ENCODE assay signal across 8 mouse cellular contexts in the genomic region with DNA sequence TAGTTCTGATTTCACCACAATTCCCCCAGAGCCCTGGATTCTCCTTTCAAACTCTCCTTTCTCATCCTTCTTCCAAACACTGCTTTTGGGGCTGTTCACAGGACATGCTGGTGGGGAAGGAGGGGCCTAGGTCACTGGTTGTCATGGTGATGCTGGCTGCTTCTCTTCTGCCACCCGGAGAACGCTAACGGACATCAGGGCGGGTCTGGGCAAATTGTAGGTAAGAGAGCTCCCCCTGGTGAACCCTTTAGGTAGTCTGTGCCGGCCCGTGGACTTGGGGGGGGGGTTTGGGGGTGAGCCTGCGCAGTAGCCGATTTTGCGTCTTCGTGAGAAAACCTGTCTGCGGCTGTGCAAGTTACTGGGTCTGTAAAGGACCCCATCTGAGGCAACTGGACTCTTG. TPM values are rescaled to one million over a fixed set of nuclear protein-coding genes. Genes with fewer than 3 reads are reported as not detected.
DNase-seq lines count a peak whose midpoint lies in the region; ATAC-seq and TF ChIP-seq lines count a peak whose summit lies in the region.

No protein-coding gene starts in this region.

- CTCF ChIA-PET in Patski (lab: Charles Lee): no interaction called here

- POLR2A ChIA-PET in Patski (lab: Charles Lee): interaction anchor here (1.1 kb wide), 1 partner anchor 50 kb away, joined by 3 read pairs; no protein-coding TSS in a partner anchor

- WGBS in hindbrain, embryonic 15.5 days: 11% methylated on average over 11 of the region's 11 CpGs

- no peak for DNase-seq in Patski (ENCODE audit: low read depth, low spot score)
- peak; percentile 78 to 82 for DNase-seq in cerebellum, postnatal 14 days
- peak; percentile 51 for DNase-seq in gastrocnemius, adult 18-20 months (ENCODE audit: low spot score)
- DNase-seq in left cerebral cortex, adult 18-20 months (ENCODE audit: low spot score in 2 of 2): peak; percentile 50 to 51
- peak; percentile 58 for DNase-seq in lung, postnatal 25 days (ENCODE audit: low spot score)
- DNase-seq in retina, postnatal 1 day: peak; percentile 91
- peak; percentile 63 for DNase-seq in thymus, postnatal 4 days

- TF ChIP-seq CTCF in Patski (IDR thresholded peaks at IDR 0.05): no peak

- peaks cover 15% of the 10 kb centered on the region; the same call in 1 of the 2 replicates for H3K4me1 ChIP-seq in hindbrain, embryonic 15.5 days (replicated peaks)

- peak overlapping the region; percentile 84 for H3K4me2 ChIP-seq in hindbrain, embryonic 15.5 days

- H3K4me3 ChIP-seq in hindbrain, embryonic 15.5 days: peak overlapping the region; percentile 58

- 0 out of 2 replicates have a peak overlapping the region, but pooled peaks have one; percentile 42 for H3K27ac ChIP-seq in hindbrain, embryonic 15.5 days (replicated peaks)

- in situ Hi-C loops in Patski (cut with MboI; ENCODE audit: low pct_unique_long_range_greater_than_20kb): no loop called here

- ATAC-seq in Patski: peak; percentile 32
- ATAC-seq in hindbrain, embryonic 15.5 days (ENCODE audit: low FRiP score, low read depth): peak; percentile 40

- no peaks in the 10 kb centered on the region for H3K36me3 ChIP-seq in hindbrain, embryonic 15.5 days

- peaks cover 6% of the 10 kb centered on the region for H3K27me3 ChIP-seq in Patski
- no peaks in the 10 kb centered on the region for H3K27me3 ChIP-seq in hindbrain, embryonic 15.5 days

- H3K9me3 ChIP-seq in hindbrain, embryonic 15.5 days: no peaks in the 10 kb centered on the region

- H3K9ac ChIP-seq in hindbrain, embryonic 15.5 days: 0 out of 2 replicates have a peak overlapping the region, but pooled peaks have one; percentile 7

RNA-seq across cellular contexts. Expression of a gene that starts 1.8 kb away (rescaled TPM):
- polyA plus RNA-seq in Patski (2021): 11.6 TPM
- 1 to 10 TPM; 1.5 to 1.9 TPM for total RNA-seq in gastrocnemius, adult 18-20 months (2021)
- 24.8 and 25.8 TPM in 2 replicates for polyA plus RNA-seq in hindbrain, embryonic 15.5 days (2015; fragmentation: Nextera tagmentation; extraction: Ambion mirVana)
- total RNA-seq in left cerebral cortex, adult 18-20 months (2021): 10 to 100 TPM; 49.5 to 52.9 TPM

RNA-seq across cellular contexts. Expression of a gene that starts 4.0 kb away (rescaled TPM):
- polyA plus RNA-seq in Patski (2021): 52.7 TPM
- 1 to 10 TPM; 7.7 to 9.5 TPM for total RNA-seq in gastrocnemius, adult 18-20 months (2021)
- polyA plus RNA-seq in hindbrain, embryonic 15.5 days (2015; fragmentation: Nextera tagmentation; extraction: Ambion mirVana): 45.7 and 47.7 TPM in 2 replicates
- total RNA-seq in left cerebral cortex, adult 18-20 months (2021): 10 to 100 TPM; 34.5 to 38.2 TPM

RNA-seq across cellular contexts. Expression of a gene that starts 19.2 kb away (rescaled TPM):
- polyA plus RNA-seq in Patski (2021): 71.3 TPM
- 10 to 100 TPM; 22.3 to 23.5 TPM for total RNA-seq in gastrocnemius, adult 18-20 months (2021)
- polyA plus RNA-seq in hindbrain, embryonic 15.5 days (2015; fragmentation: Nextera tagmentation; extraction: Ambion mirVana): 199 and 209 TPM in 2 replicates
- total RNA-seq in left cerebral cortex, adult 18-20 months (2021): 10 to 100 TPM; 91.8 to 98.4 TPM

RNA-seq across cellular contexts. Expression of a gene that starts 19.3 kb away (rescaled TPM):
- polyA plus RNA-seq in Patski (2021): 57.1 TPM
- total RNA-seq in gastrocnemius, adult 18-20 months (2021): 10 to 100 TPM; 42.7 to 47.6 TPM
- polyA plus RNA-seq in hindbrain, embryonic 15.5 days (2015; fragmentation: Nextera tagmentation; extraction: Ambion mirVana): 155 and 158 TPM in 2 replicates
- total RNA-seq in left cerebral cortex, adult 18-20 months (2021): 10 to 100 TPM; 22.8 to 27.1 TPM

RNA-seq across cellular contexts. Expression of a gene that starts 27.8 kb away (rescaled TPM):
- polyA plus RNA-seq in Patski (2021): not detected
- not detected for total RNA-seq in gastrocnemius, adult 18-20 months (2021)
- not detected in 2 replicates for polyA plus RNA-seq in hindbrain, embryonic 15.5 days (2015; fragmentation: Nextera tagmentation; extraction: Ambion mirVana)
- total RNA-seq in left cerebral cortex, adult 18-20 months (2021): not detected

Comparison
In these comparisons a context has a peak if more than half of its experiments do, and no peak if none do; other contexts are left out.
1. RNA of a gene that starts 1.8 kb away (total RNA-seq): 49.5 to 52.9 TPM in left cerebral cortex, adult 18-20 months; 1.5 to 1.9 TPM in gastrocnemius, adult 18-20 months; every median in the first group is over 10 times any median in the second.